Mouse (Mus musculus) spleen, embryonic (tissue): Measurements from ENCODE around the gene Kcnc1.

Experiments used
- CTCF ChIA-PET: fragments of 350-600 bp; sonication (Branson Sonifier 250); formaldehyde crosslinking; loops from one replicate; lab custom pipeline; 2022; lab: Charles Lee

Gene Kcnc1

DNA sequence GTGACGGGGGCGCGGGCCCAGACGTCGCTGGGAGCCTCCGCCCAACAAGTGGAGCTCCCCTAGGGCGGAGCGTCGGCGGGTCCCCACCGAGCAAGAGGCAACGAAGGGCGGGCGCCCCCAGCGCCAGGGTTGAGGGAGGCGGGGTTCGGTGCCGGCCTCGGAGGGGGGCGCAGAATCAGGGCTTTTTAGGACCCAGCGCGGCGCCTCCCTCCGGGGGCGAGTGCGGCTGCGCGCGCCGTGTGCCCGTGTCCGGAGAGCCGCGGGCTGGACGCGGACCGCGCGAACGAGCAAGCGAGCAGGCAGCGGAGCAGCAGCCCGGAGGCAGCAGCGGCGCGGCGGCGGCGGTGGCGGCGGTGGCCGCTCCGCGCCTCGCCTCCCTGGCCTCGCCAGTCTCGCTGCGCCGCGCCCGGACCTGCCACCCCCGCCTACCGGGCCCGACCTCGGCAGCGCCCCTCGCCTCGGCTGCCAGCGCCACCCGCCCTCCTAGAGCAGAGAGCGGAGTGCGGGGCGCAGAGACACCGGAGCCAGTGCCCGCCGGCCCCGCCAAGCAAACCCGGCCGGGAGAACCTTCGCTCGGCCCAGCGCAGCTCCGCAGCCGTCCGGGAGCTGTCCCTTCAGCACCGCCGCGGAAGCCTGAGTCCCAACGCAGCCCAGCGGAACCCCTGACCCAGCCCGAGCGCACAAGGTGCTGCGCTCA is at the start of gene Kcnc1:
Gene Kcnc1, plus strand, starts transcription at position 267 of the 697 bp plus-strand sequence.
- CTCF ChIA-PET = interaction anchor here (0.8 to 0.9 kb wide), 2 partner anchors 12 to 22 kb away, joined by 3 to 4 read pairs; no protein-coding TSS in a partner anchor

DNA sequence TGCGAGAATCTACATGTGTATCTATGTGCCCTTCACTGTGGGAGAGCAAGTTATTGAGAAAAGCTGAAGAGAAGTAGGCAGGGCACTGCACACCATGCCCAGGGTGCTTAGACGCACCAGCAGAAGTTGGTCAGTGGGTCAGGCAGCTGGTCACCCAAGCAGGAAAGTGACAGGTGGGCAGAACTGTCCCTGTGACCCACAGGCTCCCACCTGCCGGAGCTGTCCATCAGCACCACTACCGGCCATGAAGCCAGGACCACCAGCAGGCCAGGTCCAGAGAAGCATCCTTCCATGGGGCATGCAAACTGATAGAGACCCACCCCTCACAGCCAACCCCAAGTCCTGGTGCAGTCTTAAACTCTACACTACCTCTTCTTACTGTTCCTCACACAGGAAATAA is 48.6 kb upstream of the Kcnc1 start:
- CTCF ChIA-PET = no interaction called here

DNA sequence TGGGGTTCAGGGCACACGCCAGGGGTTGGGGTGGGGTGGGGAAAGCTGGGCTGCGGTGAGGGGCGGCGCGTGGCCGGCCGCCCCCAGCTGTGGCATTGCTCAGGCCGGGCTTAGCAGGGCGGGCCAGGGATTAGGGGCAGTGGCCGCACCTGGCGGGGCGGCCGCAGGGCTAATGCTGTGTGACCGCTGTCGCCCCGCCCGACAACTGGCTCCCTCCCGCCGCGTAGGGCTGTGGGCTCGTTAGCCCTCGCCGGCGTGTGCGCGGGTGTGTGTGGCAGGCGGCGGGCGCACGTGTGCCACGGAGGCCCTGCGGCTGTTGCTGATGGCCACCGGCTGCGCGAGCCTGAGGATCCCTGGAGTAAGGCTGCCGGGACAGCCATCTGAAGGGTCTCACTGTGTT is 47.5 kb upstream of the Kcnc1 start:
- CTCF ChIA-PET = no interaction called here

GRCm38 (mm10) chr7:46350119-46350702 is 46.1 kb upstream of the Kcnc1 start:
- CTCF ChIA-PET = no interaction called here

GRCm38 (mm10) chr7:46352748-46353147 is 43.5 kb upstream of the Kcnc1 start:
- CTCF ChIA-PET = no interaction called here

- CTCF ChIA-PET = no interaction called here
These were observed 43.1 kb upstream of the Kcnc1 start for GRCm38 (mm10) chr7:46353216-46353615.

GRCm38 (mm10) chr7:46353875-46354274 is 42.4 kb upstream of the Kcnc1 start:
- CTCF ChIA-PET = no interaction called here

DNA sequence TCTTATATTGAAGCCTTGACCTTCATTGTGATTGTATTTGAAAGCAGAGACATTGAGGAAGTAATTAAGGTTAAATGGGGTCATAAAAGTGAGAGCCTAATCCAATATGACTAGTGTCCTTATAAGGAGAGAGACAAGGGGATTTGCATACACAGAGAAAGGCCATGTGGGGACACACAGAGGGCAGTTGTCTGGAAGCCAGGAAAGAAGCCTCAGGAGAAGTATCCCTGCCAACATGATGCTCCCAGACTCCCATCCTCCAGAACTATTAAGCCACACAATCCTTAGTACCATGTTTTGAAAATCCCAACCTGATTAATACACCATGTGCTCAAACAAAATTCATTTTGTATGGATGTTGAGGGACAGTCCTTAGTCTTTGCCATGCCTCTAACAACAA is 34.5 kb upstream of the Kcnc1 start:
- CTCF ChIA-PET = no interaction called here

- CTCF ChIA-PET = no interaction called here
These were observed 32.1 kb upstream of the Kcnc1 start for GRCm38 (mm10) chr7:46364154-46364553.

DNA sequence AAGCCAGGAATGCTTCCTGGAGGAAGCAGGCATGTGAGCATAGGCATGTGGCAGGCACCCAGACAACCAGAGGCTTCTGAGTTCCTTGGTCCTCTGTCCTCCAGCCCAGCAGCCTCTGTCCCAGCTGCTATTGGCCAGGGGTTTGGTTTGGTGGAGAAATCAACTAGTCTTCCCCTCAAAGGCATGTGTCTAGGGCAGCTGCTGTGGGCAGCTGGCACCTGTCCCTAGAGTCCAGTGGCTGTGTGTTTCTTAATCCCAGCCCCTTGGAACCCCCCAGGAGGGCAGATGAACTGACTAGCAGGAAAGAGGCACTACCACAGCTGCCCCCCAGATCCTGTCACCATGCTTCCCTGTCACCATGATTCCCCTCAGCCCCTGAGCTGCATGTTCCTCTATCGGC is 30.5 kb upstream of the Kcnc1 start:
- CTCF ChIA-PET = interaction anchor here (0.6 kb wide), 1 partner anchor 64 kb away, joined by 5 read pairs; no protein-coding TSS in a partner anchor

DNA sequence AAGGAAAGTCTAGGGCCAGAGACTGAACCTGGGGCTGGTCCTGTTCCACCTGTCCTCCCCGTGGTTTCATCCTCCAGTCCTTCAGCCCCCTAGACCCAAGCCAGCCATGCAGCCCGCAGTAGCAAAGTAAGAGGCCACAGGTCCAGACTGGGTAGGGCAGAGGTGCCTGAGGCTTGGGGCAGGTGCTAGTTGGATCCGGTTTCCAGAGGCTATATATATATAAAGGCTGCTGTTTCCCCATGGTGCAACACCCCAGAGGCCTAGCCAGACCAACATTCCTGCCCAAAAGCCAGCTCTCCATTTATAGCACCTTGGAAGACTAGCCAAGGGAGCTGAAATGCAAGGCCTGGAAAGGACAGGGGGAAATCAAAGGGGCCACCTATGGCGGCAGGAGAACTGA is 25.2 kb upstream of the Kcnc1 start:
- CTCF ChIA-PET = no interaction called here

DNA sequence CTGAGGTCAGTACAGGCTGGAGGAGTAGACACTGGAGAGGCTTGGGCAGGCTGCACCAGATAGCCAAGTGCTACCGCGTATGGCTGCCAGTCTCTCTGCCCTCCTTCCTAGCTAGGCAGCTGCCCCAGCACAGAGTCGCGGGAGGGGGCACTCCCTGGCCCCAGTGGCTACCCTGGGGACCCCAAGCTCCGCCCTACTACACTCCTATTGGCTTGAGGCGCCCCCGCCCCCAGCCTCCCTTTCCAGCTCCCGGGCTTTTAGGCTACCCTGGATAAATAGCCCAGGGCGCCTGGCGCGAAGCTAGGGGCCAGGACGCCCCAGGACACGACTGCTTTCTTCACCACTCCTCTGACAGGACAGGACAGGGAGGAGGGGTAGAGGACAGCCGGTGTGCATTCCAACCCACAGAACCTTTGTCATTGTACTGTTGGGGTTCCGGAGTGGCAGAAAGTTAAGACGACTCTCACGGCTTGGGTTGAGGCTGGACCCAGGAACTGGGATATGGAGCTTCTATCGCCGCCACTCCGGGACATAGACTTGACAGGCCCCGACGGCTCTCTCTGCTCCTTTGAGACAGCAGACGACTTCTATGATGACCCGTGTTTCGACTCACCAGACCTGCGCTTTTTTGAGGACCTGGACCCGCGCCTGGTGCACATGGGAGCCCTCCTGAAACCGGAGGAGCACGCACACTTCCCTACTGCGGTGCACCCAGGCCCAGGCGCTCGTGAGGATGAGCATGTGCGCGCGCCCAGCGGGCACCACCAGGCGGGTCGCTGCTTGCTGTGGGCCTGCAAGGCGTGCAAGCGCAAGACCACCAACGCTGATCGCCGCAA is 19.9 kb upstream of the Kcnc1 start, which contains the start of gene Myod1:
Gene Myod1, plus strand, starts transcription at position 303 of the 836 bp plus-strand sequence.
- CTCF ChIA-PET = no interaction called here

DNA sequence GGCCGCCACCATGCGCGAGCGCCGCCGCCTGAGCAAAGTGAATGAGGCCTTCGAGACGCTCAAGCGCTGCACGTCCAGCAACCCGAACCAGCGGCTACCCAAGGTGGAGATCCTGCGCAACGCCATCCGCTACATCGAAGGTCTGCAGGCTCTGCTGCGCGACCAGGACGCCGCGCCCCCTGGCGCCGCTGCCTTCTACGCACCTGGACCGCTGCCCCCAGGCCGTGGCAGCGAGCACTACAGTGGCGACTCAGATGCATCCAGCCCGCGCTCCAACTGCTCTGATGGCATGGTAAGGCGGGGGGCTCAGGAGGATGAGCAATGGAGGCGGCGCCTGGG is 19.3 kb upstream of the Kcnc1 start:
- CTCF ChIA-PET = no interaction called here

DNA sequence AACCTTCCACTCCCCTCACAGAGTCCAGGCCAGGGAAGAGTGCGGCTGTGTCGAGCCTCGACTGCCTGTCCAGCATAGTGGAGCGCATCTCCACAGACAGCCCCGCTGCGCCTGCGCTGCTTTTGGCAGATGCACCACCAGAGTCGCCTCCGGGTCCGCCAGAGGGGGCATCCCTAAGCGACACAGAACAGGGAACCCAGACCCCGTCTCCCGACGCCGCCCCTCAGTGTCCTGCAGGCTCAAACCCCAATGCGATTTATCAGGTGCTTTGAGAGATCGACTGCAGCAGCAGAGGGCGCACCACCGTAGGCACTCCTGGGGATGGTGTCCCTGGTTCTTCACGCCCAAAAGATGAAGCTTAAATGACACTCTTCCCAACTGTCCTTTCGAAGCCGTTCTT is 18.2 kb upstream of the Kcnc1 start:
- CTCF ChIA-PET = interaction anchor here (0.7 kb wide), 1 partner anchor 268 kb away, joined by 3 read pairs; no protein-coding TSS in a partner anchor

GRCm38 (mm10) chr7:46378983-46379382 is 17.3 kb upstream of the Kcnc1 start:
- CTCF ChIA-PET = interaction anchor here (0.6 to 0.8 kb wide), 3 partner anchors 15 to 181 kb away, joined by 3 to 5 read pairs (median 4); no protein-coding TSS in a partner anchor

GRCm38 (mm10) chr7:46380625-46381024 is 15.7 kb upstream of the Kcnc1 start:
- CTCF ChIA-PET = no interaction called here

- CTCF ChIA-PET = no interaction called here
These were observed 8.9 kb upstream of the Kcnc1 start for GRCm38 (mm10) chr7:46387430-46387829.

- CTCF ChIA-PET = interaction anchor here (0.5 to 0.7 kb wide), 2 partner anchors 323 to 1252 kb away, joined by 3 read pairs; no protein-coding TSS in a partner anchor
These were observed 6.7 kb upstream of the Kcnc1 start for GRCm38 (mm10) chr7:46389456-46390085.

DNA sequence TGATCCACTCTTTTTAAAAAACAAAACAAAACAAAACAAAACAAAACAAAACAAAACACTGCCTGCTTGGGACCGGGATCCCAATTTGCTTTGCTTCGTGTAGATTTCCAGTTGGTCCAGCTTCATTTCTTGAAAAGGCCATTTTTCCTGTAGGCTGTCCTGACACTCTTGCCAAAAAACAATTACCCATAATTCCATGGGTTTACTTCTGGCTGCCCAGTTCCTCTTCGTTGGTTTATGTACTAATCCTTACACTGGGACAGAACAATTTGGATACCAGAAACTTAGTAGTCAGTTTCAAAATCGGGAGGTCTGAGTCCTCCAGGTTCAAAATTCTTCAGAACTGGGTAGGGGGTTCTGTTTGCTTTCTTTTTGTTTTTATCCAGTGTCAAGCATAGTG is 6.1 kb upstream of the Kcnc1 start:
- CTCF ChIA-PET = interaction anchor here (0.5 to 0.7 kb wide), 3 partner anchors 322 to 1253 kb away, joined by 3 to 4 read pairs (median 3); no protein-coding TSS in a partner anchor

GRCm38 (mm10) chr7:46391701-46392100 is 4.6 kb upstream of the Kcnc1 start:
- CTCF ChIA-PET = interaction anchor here (0.7 to 1.0 kb wide), 3 partner anchors 30 to 215 kb away, joined by 3 to 4 read pairs (median 3); no protein-coding TSS in a partner anchor

DNA sequence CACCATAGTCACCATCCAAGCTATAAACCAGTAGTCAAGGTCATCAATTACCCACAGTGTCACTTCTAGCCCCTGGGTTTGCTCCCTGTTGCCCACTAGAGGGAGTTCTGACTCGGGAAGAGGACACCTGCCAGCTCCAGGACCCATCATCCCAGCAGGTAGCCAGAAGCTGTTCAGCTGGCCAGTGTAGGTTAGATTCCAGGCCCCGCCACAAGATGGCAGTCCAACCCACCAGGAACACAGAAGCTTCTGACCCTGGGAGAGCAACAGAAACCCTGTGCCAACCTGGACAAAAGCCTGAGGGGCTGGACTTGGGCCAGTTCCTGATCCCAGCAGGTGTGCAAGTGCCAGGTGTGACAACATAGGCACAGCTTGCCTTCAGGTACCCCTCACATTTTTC is 3.2 kb upstream of the Kcnc1 start:
- CTCF ChIA-PET = interaction anchor here (0.6 to 1.7 kb wide), 6 partner anchors 9 to 177 kb away, joined by 3 to 9 read pairs (median 4); no protein-coding TSS in a partner anchor
